Mouse (Mus musculus) G1E-ER4 (cell line): Measurements from ENCODE around the gene Prkg1. TPM values are rescaled to one million over a fixed set of nuclear protein-coding genes. Genes with fewer than 3 reads are reported as not detected.

Experiments used
- GATA1 ChIP-seq: IDR thresholded peaks from one replicate; pipeline ENCODE4 v1.8.0; 2012; ENCODE audit warnings: low read length, inconsistent platforms
- polyA plus RNA-seq: library from polyadenylated mRNA; stranded (reverse); fragments of >175 nt; gene quantifications from 2 replicates; pipeline ENCODE4 v1.2.3, GENCODE M21; 2012

Gene Prkg1
- polyA plus RNA-seq, 1 experiment, result 0.23 TPM

DNA sequence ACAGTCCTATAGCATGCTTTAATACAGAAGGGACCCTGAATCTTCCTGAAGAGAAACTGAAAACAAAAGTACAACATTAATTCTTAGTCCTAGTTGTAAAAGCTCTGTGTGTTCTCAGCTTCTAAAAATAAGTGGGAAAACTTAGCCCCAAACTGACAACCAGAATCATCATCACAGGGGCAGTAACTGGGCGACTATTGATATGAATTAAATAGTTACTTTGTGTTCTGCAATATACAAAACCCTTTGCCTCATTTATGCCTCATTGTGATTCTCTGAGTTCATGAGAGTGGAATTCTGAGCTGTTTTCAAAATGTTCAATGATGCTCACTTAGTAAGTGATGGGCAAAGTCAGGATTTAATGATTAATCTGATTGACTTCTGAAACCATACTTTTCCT is 170.8 kb downstream of the Prkg1 start:
- no peak for TF ChIP-seq GATA1

DNA sequence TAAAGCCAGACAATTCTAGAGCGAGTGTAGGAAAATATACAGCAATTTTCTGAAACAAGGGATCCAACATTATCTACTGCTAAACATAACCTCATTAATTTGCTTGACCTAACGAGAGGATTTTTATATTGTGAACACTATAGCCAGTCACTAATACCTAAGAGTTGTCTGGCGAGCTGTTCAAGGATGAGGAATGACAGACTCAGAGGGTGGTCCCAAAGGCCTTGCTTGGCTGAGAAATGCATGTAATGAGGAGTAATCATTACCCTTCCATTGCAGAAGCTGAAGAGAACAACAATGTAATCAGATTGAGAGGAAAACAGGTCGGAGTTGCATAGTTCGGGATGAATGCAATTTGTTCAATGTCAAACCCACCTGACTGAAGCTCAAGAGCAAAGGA is 174.1 kb downstream of the Prkg1 start:
- no peak for TF ChIP-seq GATA1

GRCm38 (mm10) chr19:31577092-31577491 is 187.7 kb downstream of the Prkg1 start:
- TF ChIP-seq GATA1, result no peak

DNA sequence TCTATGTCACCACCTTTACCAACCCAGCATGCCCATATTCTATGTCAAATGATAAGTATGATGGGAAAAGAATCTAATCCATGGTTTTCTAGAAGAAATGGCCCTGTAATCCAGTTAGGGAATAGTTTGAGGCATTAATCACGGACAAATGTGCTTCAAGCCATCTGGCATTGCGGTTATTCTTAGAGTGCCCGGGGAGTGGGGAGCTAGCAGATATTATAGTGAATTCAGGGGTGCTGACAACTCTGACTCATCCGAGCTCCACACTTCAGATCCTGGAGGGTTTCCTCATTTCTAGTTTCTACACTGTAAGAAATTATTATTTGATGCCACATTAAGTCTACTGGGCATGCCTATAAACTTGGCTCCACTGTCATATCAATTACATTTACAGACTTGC is 200.5 kb downstream of the Prkg1 start:
- TF ChIP-seq GATA1, result no peak

- no peak for TF ChIP-seq GATA1
These were observed 218.8 kb downstream of the Prkg1 start for GRCm38 (mm10) chr19:31546063-31546462.

GRCm38 (mm10) chr19:31531249-31531740 is 233.5 kb downstream of the Prkg1 start:
- TF ChIP-seq GATA1, result no peak

DNA sequence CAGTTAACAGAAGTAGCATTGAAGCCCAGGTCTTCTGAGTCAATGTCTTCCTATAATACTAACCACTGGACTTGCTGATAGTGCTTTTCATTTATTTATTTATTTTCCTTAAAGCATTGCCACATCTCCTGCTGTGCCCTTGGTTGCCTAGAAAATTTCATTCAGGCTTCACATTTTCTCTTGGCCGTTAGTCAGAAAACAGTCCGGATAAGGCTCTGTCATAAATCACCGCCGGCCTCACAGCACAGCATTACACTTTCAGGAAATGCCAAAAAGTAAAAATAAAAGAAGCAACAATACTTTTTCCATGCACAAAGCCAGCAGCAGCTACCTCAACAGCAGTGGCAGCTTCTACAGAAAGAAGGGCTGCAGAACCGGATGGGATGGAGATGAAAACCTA is 234.2 kb downstream of the Prkg1 start:
- TF ChIP-seq GATA1, result no peak

DNA sequence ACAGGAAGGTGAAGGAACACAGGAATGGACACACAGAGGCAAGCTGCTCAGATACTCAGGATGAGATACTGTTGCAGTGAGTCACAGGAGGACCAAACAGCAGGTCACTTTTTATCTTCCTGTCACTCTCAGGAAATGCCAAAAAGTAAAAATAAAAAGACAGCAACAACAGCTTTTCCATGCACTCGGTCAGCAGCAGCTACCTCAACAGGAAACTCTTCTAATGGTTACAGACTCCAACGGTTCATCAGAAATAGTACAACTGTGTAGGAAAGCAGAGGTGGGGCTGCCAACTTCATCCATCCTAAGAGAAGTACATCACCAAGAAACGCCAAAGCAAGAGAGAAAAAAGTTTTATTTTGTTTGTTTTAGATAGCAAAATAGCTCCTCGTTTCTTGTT is 234.9 kb downstream of the Prkg1 start:
- TF ChIP-seq GATA1, result no peak

DNA sequence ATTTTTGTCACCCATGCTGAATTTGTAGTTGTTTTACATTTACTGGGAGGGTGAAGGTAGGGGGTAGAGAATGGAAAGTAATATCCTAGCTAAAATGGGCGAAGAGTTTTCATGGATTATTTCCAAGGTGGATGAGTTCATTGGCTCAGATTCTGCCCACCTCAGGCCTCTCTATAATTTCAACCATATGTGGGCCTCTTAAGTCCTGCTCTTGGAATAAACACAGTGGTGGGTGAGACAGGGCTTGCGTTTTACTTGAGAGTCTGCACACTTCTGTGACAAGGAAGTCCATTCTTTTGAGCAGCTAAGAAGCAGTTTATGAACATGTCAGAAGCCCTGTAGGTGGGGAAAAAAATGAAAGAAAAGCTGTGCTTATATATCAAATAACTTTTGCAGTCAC is 250.3 kb downstream of the Prkg1 start:
- no peak for TF ChIP-seq GATA1

- no peak for TF ChIP-seq GATA1
These were observed 257.0 kb downstream of the Prkg1 start for GRCm38 (mm10) chr19:31507831-31508230.

- TF ChIP-seq GATA1, result no peak
These were observed 258.5 kb downstream of the Prkg1 start for GRCm38 (mm10) chr19:31506296-31506695.

- no peak for TF ChIP-seq GATA1
These were observed 259.8 kb downstream of the Prkg1 start for GRCm38 (mm10) chr19:31505041-31505440.

- no peak for TF ChIP-seq GATA1
These were observed 267.4 kb downstream of the Prkg1 start for GRCm38 (mm10) chr19:31497386-31497785.

- no peak for TF ChIP-seq GATA1
These were observed 275.2 kb downstream of the Prkg1 start for GRCm38 (mm10) chr19:31489606-31490005.

DNA sequence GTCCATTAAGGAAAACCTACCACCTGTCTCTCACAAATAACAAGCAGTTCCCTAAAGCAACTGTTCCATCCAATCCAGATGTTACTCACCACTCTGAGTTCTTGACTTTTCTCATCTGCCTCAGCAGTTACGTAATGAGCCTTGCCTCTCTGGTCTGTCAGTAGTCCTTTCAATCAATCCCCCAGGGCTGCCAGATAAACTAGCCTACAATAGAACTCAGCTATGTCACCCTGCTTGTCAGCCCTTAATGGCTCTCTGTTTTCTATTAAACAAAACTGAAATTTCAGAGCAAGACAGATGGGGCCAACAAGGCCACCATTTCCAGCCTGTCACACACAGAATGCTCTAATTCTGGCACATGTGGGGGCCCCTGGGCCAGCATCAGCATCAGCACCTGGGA is 293.1 kb downstream of the Prkg1 start:
- no peak for TF ChIP-seq GATA1

DNA sequence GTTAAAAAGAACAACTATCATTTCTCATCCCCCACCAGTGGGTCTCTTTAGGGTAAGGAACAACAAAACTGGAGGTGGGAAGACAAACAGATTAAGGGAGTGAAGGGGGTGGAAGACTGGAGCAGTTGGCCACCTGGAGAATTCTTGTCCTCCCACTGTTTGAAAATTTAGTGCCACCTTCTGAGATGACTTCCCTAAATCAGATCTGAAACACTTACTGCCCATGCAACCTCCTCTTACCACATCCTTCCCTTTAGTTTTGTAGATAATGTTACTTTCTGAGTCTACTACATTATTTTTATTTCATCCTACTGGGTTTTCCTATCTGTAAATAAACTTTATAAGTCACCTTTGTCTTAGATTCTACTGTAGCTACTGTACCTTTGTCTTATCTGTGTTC is 304.6 kb downstream of the Prkg1 start:
- no peak for TF ChIP-seq GATA1

- TF ChIP-seq GATA1, result no peak
These were observed 320.7 kb downstream of the Prkg1 start for GRCm38 (mm10) chr19:31444101-31444500.

- TF ChIP-seq GATA1, result no peak
These were observed 322.5 kb downstream of the Prkg1 start for GRCm38 (mm10) chr19:31442311-31442710.

GRCm38 (mm10) chr19:31433446-31433845 is 331.4 kb downstream of the Prkg1 start:
- no peak for TF ChIP-seq GATA1
